Mouse (Mus musculus): ENCODE results near the gene Dlec1.

DNA sequence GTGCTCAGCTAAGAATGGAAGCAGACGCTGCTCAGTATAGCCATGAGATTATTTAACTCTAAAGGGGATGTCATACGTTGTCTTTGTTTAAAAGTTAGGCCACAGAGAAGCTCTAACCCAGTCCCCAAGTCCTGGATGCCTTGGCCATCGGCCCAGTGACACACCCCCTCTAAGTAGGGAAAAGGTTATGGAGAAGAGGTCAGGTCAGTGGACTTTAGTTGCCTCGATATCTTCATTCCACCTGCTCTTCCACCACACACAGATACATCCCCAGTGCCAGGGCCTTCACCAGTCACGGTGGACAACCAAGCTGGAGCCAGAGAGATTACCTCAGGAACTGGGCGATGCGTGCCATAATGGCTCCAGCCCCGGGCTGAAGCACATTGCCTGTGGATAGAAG lies 53.1 kb downstream of the Dlec1 start:
- TF ChIP-seq CTCF (IDR thresholded peaks at IDR 0.05; ENCODE audit: extremely low read depth, insufficient read length, insufficient replicate concordance, low read depth, low read length) = no peak
- TF ChIP-seq POLR2A (IDR thresholded peaks at IDR 0.05; ENCODE audit: low read depth, low read length) = no peak

Measured in small intestine, adult 2 months (tissue).